Mouse (Mus musculus): ENCODE data around the gene Smpx.

- TF ChIP-seq CTCF (IDR thresholded peaks at IDR 0.05; ENCODE audit: low read depth, low read length) (no peak), POLR2A (IDR thresholded peaks at IDR 0.05; ENCODE audit: insufficient read depth, low read length) (no peak), EP300 (IDR thresholded peaks at IDR 0.05; ENCODE audit: insufficient read depth, low read depth, low read length) (no peak)
Measured at GRCm38 (mm10) chrX:157732346-157732745, 33.6 kb downstream of the Smpx start.

All from ES-Bruce4 (cell line).